Mouse (Mus musculus): ENCODE results near the gene Gstt2.
"Not testable (repeated sequence)": the region's sequence is repeated elsewhere in the genome, so short reads cannot be mapped to it uniquely, and the experiment has no call there.

Gene Gstt2

DNA sequence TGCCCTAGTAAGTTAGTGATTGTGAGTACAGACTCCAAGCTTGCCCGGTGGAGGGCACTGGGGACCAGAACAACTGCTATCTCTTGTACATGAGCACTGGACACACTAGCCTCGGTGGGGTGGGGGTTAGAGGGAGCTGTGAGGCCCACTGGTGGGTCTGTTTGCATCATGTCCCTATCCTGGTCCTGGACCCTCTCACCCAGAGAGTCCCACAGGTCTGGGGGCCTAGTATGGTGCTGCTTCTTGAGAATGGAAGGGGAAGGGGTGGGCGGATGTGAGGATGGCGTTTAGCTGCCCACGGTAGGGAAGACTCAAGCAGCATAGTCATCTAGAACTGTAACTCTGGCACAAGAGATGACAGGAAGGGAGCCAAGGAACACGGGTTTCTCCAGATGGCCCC is 17.6 kb upstream of the Gstt2 start:
- DNase-seq: no peak

DNA sequence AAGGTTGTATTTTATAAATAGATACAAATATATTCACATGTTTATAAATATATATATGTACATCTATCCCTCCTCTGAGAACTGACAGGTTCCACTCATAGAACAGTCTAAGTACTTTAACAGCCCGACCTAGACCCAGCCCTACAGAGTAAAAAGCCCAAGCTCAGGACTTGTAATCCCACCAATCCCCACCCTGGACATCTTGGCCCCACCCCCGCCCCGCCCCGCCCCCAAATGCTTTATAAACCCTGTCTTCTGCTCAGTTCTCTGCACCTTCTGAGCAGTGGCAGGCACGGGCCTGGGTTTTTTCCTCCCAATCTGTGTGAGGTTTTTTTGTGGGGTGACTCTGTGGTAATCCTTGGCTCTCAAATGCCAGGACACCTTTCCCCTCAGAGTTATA is 16.9 kb upstream of the Gstt2 start:
- no peak for DNase-seq

DNA sequence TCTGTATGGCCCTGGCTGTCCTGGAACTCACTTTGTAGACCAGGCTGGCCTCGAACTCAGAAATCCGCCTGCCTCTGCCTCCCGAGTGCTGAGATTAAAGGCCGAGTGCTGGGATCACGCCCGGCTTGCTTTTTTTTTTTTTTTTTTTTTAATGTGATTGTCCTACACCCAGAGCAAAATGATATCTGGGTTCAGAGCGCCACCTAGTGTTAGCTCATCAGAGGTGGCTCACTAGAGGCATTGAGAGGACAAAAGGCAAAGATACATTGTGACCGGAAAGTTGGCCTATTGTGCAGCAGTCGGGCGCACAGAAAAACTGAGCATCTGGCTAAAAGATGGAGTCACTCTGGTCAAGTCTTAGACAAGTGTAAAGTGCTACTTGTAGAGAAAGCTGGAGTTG is 16.2 kb upstream of the Gstt2 start:
- peak; percentile 91 for DNase-seq

DNA sequence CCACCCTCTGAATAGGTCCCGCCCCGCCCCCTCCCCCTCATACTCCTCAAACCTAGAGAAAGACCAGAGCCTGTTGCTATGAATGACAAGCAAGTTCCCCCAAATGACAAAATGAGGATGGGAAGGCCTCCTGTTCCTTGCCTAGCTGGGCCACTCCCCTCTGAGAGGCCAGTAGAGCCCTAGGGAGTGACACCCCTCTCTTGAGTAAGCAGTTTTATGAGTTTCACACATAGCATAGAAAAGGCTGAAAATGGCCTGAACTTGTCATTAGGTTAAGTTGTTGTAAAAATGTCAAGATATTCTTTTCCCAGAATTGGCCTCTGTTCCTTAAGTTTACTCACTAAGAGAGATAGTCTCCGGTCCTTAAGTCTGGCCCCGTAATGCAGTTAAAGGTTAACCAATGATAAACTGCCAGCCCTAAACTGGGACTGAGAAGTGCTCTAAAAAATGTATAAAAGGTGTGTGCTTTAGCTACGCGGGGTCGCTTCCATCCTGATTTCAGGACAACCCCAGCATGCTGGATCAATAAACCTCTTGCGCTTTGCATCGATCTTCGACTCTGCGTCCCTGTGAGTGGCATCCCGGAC is 15.4 kb upstream of the Gstt2 start:
- no peak for DNase-seq

DNA sequence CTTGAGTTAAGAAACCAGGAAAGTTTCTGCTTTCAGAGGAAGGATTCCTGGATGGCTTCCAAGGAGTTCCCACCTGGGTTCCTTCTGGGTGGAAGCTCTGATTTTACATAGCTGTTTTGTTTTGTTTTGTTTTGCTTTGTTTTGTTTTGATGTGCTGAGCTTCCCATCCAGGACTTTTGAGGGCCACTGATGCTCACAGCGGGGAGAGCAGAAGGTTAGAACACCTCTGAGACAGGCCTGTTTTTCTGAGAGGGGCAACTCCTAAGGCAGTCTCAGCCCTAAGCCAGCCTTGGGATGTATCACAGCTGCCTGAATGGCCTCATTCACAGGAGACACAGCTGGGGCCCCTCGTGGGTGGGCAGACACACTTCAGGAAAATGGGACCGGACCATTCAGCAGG is 14.5 kb upstream of the Gstt2 start:
- no peak for DNase-seq

DNA sequence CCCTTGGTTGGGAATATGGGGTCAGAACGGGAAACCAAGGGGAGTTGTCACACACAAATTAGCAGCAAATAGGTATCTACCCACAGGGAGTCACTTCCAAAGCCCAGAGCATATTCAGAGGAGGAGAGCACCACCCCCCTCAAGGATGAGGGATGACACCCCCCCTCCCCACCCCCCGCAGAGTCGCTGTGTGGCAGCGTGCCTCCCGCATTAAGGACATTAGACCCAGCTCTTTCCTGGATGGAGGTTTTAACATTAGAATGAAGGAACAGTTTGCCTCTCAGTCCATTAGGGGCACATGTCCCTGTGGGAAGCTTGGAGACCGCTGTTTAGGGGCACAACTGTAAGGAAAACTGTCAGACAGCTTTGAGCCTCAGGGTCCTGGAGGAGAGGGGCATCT is 13.9 kb upstream of the Gstt2 start:
- no peak for DNase-seq

DNA sequence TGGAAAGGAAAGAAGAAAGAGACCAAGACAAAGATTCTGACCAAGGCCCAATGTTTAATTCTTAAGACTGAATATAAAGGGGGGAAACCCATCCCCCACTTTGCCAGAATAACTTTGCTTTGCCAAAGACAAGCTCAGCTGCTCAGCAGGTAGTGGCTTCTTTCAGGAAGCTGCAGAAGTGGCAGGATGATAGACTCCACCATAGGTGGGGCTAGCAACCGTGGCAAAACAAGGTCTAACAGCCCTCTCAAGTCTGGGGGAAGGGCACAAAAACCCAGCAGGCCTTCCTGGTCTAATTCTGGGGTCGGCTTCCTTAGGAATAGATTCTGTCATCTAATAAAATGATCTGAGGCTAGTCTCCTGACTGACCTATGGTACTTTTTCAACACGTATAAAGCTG is 11.2 kb upstream of the Gstt2 start:
- DNase-seq: no peak

DNA sequence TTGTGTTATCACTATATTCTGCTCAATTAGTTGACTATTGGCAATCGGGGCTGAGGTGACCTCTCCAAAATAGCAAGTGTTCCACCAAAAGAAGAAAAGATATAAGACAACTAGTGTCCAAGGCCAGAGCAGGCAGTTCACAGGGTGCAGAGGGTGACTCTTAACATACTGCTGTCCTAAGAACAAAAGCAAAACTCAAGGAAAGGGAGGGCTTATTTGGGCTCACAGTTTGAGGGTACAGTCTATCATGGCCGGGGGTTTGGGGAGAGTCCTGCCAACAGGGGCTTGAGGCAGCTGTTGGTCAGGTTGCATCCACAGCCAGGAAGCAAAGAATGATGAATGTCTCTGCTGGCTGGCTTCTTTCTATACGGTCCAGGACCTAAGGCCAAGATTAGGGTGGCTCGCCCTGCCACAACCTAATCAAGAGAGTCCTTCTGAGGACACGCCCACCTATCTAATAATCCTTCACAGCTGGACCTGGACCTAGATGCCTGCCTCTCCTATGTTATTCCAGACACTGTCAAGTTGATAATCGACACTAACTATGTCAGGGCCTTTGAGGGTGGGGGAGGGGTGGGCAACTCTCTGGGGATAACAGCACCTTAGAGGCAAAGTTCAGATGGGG is 8.2 kb upstream of the Gstt2 start:
- DNase-seq: no peak

DNA sequence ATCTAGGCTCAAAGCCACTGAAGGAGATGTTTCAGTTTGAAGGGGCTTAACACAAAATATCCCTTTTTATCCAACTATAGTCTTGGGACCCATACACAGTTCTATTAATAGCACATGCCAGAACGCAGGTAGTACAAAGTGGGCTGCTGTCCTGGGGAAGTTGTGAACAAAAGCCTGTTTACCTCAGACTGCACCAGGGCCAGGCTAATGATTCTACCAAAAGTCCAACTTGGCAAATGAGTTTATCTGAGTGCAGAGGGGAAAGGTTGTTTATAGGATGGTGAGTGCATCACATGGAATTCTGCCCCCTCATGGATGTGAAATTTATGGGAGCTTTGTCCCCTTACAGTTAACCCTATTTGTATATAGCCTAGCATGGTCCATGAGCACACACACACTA is 7.6 kb upstream of the Gstt2 start:
- DNase-seq: no peak

DNA sequence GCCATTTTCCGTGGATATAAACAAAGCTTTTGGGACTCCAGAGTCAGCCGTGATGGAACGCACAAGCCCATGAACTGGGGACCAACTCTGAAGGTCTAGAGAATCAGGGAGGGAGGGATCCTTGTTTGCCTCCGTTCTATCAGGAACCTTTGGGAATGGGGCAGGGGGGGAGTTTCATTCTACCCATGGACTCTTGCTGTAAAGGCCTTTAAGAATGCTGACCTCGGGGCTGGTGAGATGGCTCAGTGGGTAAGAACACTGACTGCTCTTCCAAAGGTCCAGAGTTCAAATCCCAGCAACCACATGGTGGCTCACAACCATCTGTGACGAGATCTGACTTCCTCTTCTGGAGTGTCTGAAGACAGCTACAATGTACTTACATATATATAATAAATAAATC is 6.7 kb upstream of the Gstt2 start:
- not testable (repeated sequence) for DNase-seq

DNA sequence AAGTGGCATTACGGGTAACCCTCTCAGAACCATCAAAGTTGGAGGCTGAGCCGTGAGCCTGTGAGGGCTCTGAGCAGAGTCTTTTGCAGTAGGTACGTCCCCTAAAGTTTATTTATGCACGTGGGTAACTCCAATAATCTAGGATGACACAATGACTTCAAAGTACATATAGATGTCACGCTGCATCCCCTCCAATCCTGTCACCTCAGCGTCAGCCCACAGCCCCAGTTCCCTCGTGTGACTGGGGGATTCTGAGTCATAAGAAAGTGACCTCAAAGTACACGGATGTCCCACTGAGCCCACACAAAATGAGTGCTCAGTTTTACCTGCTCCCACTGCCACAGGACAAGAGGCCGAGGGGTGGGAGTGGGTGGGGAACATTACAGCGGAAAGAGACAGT is 1.9 kb upstream of the Gstt2 start:
- DNase-seq: no peak

DNA sequence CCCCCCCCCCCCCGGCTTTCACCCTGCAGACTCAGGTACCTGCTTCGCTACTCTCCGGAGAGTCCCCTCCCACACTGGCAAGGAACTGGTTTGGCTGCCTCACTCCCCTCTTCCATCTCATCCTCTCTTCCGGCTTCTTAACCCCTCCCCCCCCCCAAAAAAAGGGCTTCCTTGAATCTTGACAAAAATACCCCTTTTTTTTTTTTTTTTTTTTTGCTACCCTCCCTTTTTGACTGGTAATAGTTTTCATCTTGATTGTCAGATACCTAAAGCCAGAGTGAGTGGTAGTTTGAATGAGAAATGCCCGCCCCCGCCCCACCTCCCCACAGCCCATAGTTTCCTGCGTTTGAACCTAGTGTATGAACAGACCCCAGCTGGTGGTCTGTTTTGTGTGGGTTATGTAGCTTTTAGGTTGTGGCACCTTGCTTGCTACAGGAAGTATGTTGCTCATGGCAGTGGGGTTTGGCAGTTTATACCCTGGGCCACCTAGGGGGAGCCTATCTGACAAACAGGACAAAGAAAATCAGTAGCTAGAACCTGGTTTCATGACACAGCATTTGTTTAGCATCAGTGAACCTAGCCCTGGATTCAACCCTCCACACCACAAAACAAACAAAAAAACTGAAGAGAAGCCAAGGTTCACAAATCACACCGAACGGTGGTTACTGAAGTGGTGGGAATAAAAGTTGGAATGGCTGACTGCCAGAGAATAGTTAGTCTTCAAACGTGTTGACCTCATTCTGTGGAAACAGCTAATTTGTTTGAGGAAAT is 1.3 kb downstream of the Gstt2 start:
- peak; percentile 61 for DNase-seq

DNA sequence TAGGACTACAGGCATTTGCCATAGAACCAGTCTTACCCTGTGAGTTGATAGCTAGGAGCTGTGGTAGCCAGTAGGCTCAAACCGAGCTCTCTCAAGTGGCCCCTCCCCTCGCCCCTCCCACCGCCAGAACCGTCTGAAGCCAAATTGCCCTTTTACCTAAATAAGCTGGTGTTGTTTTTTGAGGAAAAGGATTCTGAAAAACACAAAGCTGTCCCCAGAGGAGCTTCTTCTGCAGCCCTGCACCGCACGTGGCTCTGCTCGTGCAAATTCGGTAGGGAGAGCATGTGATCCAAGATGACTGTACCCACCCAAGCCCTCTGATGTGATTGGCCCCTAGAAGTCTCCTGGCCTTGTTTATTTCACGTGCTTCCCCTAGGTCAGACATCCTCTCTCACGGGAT is 1.9 kb downstream of the Gstt2 start:
- DNase-seq: peak; percentile 65

DNA sequence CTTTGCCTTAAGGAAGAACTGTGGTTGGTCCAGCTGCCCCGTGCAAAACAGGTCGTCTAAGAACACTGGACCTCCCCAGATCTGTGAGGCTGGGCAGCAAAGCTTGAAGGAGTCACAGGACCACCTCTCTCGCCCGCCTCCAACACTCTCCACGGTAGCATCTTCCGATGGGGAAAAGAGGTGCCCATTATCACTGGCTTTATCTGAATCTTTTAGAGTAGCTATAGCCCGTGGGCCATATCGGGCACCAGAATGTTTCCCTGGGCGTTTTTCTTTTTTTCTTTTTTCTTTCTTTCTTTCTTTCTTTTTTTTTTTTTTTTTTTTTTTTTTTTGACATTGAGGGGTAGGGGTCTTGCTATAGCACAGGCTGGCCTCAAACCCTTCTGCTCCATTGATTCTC is 2.5 kb downstream of the Gstt2 start:
- DNase-seq: no peak

DNA sequence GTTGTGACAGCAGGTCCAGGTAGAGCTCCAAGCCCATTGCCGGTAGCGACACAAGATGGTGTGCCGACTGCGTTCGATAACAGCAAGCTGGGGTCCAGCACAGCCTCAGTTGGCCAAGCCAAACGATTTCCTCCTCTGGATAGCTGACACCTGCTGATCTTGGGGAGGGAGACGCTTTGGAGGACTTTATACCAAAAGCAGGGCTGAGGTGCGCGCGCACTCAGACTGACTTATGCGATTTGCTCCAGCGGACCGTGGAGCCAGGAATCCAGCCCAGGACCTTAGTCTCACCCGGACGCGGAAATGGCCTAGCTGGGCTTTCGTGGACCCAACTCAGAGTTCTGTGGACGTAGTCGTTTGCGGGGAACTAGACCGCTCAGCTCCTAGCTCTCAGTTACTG is 3.0 kb downstream of the Gstt2 start:
- DNase-seq: peak; percentile 87

DNA sequence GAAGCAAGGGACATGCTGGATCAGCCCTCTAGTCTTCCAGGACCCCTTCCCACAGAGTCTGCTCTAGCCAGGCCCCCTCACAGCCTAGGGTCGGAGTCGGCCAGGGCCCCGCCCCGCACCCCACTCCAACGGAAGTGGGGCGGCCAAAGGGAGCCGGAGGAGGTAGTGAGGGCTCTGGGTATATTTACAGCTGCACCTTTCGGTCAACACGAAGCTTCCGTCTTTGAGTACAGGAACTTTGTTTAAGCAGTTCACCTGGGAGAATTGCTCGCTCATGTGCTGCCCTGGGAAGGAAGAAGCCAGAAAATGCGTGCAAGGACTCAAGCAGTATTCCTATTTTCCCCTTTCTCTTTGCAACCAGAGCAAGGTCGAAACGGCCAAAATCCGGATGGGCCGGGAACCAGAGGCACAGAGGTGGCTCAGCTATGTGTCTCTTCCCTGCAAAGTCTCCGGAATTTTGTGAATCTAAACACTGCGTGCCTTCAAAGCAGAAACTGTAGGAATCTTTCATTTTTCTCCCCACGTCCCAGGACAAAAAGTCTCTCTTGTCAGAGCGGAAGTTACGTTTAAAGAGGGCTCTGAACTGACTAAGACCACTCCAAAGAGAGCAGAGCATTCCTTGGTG is 3.7 kb downstream of the Gstt2 start:
- peak; percentile 55 for DNase-seq

DNA sequence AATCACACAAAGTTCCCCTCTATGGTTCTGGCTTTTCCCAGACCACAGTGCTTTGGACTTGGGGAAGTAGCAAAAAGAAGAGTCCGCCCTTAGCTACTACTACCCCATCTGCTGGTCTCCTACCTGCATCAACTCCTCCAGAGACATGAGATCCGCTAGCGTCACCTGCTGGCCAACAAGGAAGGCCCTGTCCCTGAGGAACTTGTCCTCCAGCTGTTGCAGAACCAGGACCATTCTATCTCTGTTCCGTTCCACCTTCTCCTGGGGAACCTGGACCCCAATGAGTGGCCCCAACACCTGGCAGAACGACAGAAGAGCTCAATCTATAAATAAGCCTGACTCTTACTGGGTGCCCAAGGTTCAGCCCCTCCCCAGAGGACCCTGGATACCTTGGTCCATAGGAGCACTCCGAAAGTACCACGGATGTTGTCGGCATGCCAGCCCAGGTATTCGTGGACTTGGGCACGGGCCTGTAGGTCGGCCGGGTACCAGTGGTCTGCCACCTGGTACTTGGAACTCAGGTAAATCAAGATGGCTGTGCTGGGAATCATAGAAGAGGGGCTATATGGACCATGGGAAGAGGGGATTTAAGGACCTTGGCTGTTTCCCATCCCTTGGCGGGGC is 4.8 kb downstream of the Gstt2 start:
- peak; percentile 83 for DNase-seq

DNA sequence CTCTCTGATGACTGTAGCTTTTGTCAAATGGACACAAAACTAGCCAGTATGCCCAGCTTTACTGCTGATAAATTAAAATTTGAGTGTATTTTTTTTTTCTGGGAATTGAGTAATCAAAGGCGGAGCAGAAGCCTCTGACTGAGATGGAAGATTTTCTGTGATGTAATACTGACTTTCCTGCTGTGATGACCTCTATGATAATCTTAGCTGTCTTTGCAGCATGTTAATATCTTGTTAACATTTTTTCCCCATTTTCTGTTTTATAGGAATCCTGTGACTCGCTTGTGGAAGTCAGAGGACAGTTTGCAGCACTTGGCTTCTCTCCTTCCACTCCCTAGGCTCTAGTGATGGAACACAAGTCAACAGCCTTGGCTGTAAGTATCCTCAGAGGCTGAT is 7.0 kb downstream of the Gstt2 start:
- DNase-seq: no peak

DNA sequence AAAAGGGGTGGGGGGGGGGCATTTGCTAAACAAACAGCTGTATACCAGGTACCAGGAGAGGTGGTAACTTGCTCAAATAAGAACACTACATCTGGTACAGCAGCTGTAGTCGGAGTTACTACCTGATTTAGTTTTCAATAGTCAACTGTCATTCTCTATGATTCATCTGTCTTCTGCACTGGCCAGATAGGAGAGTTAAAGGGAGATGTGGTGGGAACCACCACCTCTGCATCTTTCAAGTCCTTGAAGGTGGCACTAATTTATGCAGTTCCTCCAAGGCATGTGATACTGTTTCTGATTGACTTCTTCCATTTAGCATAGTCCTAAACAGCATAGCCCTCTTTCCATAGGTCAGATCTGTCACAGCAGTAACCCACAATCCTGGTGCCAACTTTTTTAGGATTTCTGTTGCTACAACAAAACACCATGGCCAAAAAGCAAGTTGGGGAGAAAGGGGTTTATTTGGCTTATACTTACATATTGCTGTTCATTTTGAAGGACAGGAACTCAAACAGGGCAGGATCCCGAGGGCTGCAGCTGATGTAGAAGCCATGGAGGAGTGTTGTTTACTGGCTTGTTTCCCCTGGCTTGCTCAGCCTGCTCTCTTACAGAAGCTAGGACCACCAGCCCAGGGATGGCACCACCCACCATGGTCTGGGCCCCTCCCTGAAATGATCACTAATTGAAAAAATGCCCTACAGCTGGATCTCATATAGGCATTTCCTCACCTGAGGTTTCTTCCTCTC is 7.5 kb downstream of the Gstt2 start:
- no peak for DNase-seq

DNA sequence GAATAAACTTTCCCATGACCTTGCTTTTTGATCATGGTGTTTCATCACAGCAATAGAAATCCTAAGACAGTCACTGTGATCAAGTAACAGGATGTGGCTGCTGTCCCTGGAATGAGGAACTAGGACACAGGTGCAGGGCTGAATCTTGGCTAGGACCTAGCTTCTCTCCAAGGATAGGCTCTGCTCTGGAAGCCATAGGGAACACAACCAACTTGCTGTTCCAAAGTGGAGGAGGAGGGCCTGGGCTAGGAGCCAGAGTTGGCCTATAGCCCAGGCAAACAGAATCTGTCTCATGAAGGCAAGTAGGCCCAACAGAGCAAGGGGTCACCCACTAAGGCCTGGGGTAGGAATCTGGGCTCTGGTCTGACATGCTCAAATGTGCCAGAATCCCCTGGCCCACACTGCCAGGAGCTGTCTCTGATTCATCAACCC is 8.7 kb downstream of the Gstt2 start:
- DNase-seq: peak; percentile 69

DNA sequence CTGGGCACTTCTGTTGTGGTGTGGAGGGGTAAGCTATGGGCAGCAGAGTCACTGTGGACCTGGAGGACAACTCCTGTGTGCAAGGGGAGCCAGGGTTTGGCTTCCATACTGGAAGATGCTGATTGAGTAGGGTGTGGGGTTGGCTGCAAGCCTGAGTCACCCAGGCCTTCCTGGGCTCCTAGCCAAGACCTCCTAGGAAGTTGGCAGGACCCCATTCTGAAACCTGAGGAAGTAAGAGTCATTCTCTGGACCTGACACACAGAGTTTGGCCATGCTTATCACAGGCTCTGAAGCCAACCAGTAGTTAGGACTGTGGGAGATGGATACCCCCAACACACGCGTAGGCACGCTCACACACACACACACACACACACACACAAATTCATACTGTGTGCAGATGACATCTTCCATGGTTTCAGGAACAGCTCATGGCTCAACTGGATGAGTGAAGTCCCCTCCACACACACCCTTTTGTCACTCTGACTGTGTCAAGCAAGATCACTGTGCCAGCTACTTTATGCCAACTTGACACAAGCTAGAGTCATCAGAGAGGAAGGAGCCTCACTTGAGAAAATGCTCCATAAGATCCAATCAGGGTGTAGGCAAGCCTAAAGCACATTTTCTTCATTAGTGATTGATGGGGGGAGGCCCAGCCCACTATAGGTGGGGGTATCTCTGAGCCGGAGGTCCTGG is 9.4 kb downstream of the Gstt2 start:
- peak; percentile 65 for DNase-seq

DNA sequence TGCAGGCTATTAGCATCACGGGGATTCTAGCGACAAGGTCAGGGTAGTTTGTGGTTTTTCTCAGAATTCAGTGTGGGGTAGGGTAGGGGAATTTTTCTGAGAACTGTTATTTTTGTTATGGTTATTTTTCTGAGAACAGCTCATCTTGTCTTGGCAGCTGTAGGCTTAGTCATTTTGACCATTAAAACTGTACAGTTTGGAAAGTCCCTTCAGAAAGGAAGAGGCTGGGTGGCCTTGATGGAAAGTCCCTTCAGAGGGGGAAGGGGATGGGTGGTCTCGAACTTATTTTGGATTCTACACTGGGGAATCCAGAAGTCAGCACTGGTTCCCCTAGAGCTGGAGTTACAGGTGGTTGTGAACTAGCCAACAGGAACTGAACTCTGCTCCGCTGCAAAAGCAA is 12.7 kb downstream of the Gstt2 start:
- DNase-seq: no peak

Data from lung, postnatal 10 days (tissue).